Mouse (Mus musculus) embryo, embryonic 10.5 days (tissue): ENCODE measurements around the gene Olfr1201.

Source experiments
- DNase-seq: peaks from one replicate; pipeline ENCODE4 v3.0.0-alpha.2; 2015; ENCODE audit warnings: low spot score

Gene Olfr1201

DNA sequence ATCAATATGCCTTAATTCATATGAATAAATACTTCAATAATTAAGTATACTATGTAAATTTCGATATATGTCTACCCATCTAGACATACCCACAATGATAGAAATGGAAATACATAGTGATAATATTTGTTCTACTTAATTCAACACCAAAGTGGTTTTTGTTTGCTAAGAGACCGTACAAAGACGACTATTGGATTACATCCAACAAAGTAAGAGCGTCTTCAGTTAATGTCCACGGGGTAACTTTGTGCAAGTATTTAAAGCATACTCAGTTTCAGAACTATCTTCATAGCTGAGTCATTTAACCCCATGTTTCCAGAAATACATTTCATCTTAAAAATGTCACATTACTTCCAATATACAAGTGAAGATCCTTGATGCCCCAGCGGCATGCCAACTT, at the start of gene Olfr1201:
Gene Olfr1201 (plus strand): TSS at position 301 of the 400 bp plus-strand sequence.
- no peak for DNase-seq

- DNase-seq = no peak
Observed at GRCm38 (mm10) chr2:88743379-88743778, 49.5 kb upstream of the Olfr1201 start.

DNA sequence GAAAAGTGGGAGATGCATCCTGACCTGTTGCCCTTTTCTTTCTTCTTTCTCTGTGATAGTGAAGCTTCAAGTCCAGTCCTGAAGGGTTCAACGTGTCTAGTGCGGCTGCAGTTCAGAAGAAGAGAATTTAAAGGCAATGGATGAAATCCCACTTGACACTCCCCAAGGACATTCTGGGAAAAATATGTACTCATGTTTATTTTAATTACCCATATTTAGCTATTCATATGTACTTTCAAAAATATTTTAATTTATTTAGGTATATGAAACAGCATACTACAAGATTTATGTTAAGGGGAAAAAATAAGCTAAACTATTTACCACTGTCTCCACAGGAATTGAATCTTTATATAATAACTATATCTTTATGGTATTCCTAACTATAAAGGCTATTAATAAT, 41.6 kb upstream of the Olfr1201 start, which contains the start of gene Olfr1198:
Gene Olfr1198 (minus strand): TSS at position 101 of the 400 bp plus-strand sequence.
- DNase-seq = no peak

- DNase-seq = no peak
Observed at GRCm38 (mm10) chr2:88760369-88760768, 32.5 kb upstream of the Olfr1201 start, which contains the start of gene Olfr1199. Olfr1199 (minus strand) TSS chr2:88760469.

DNA sequence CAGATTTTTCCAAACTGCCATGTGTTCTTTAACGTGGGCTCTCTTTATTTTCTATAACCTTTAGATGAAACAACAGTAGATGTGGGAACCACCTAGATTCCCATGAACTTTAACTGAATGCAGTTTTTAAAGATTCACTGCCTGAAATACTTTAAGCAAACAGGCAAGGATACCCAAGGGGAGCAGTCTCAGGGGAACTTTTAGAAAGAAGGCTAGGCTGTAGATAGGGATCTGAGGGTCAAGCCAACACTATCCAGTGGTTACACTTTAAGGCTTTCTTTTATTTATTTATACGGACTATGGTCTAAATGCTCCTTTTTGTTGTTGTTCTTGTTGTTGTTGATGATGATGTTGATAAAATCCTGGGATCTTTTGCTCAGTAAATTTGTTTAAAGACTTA, 22.4 kb upstream of the Olfr1201 start, which contains the start of gene Olfr1200:
Gene Olfr1200 (minus strand): TSS at position 101 of the 400 bp plus-strand sequence.
- no peak for DNase-seq

DNA sequence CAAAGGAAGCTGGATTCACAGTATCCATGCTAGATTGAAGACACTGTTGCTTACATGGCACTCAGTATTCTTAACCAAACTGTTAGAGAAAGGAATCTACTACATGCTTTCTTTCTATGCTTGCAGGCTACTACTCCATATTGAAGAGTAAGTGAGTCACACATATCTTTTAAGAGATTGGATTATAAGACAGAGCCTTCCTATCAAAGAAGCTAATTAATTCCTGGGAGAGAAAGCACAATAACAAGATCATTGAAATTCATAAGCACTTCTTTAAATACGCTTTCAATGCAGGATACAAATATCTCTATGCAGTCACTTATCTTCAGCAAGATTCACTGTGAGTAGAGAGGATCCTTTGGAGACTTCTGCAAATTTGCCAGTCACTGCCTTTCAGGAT, 21.4 kb downstream of the Olfr1201 start, which contains the start of gene Olfr1202:
Gene Olfr1202 (plus strand): TSS at position 301 of the 400 bp plus-strand sequence.
- DNase-seq = no peak

DNA sequence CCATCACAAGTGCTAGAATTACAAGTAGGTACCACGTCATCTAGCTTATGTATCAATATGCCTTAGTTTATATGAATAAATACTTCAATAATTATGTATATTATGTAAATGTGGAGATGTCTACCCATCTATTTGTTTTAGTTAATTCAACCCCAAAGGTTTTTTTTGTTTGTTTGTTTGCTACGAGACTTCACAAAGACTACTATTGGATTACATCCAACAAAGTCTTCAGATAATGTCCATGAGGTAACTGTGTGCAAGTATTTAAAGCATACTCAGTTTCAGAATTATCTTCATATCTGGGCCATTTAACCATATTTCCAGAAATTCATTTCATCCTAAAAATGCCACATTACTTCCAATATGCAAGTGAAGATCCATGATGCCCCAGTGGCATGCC, 36.6 kb downstream of the Olfr1201 start, which contains the start of gene Olfr1205:
Gene Olfr1205 (plus strand): TSS at position 301 of the 400 bp plus-strand sequence.
- DNase-seq = no peak

- DNase-seq = no peak
Observed at GRCm38 (mm10) chr2:88838477-88838876, 45.6 kb downstream of the Olfr1201 start.
